Mouse (Mus musculus): ENCODE results near the gene Neurl1a.
A peak's percentile ranks its signal among the peaks of the same experiment; 100 is the strongest.

The Neurl1a gene

GRCm38 (mm10) chr19:47168223-47168622, 10.4 kb upstream of the Neurl1a start:
- DNase-seq = peak; percentile 51

DNA sequence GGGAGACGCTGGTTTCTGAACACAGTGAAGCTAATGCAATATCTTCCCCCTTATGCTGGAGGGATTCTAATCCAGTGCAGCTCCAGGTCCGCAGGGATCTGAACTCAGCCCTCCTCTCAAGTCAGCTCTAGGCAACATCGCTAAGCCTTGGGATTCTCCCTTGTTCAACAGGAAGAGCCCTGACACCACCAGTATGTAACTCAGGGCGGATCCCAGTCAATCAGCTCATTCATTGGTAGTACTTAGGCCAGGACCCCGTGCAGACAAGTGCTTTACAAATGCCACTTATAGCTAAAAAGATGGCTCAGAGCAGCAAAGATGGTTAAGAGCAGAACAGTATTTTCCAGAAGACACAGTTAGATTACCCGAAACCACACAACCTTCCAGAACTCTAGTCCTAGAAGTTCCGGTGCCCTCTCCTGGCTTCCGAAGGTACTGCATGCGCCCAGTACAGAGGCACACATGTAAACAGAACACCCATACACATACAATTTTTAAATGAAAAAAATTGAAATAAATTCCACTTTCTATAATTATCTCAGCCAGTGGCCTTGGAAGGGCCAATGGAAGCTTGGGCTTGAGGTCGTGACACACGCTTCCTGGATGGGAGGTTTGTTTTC, 9.7 kb upstream of the Neurl1a start:
- DNase-seq = peak; percentile 94

DNA sequence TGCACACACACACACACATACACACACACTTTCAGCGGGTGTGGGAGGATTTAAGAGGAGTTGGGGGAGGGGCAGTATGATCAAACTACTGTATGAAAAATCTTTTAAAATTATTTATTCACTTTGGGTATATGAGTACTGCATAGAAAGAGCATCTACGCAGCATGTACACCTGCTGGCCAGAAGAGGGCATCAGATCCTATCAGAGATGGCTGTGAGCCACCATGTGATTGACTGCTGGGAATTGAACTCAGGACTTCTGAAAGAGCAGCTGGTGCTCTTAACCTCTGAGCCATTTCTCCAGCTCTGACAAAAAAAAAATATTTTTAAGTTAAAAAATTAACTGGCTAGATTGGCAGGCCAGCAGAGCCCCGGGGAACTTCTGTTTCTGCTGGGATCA, 4.1 kb upstream of the Neurl1a start:
- peak; percentile 49 for DNase-seq

- DNase-seq = no peak
Measured at GRCm38 (mm10) chr19:47175472-47175871, 3.1 kb upstream of the Neurl1a start.

GRCm38 (mm10) chr19:47176916-47177505, 1.6 kb upstream of the Neurl1a start:
- DNase-seq = no peak

GRCm38 (mm10) chr19:47178001-47178400, 619 bp upstream of the Neurl1a start:
- DNase-seq = peak; percentile 36

GRCm38 (mm10) chr19:47179272-47179809, 721 bp downstream of the Neurl1a start:
- DNase-seq = no peak

GRCm38 (mm10) chr19:47180011-47180410, 1.4 kb downstream of the Neurl1a start:
- DNase-seq = no peak

- DNase-seq = no peak
Measured at GRCm38 (mm10) chr19:47184221-47184620, 5.6 kb downstream of the Neurl1a start.

DNA sequence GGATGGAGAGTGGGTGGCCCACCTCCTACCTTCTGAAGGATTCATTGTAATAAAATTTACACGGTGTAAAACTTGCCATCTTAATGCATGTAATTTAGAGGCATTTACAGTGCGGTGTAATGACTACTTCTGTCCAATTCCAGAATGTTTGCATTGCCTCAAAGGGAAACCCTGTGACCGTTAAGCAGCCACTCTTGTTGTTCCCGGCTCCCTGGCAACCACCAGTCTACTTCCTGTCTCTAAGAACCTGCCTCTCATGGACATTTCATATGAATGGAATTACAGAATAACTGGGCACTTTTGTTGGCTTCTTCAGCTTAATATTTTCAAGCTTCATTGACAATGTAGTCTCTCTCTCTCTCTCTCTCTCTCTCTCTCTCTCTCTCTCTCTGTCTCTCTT, 6.1 kb downstream of the Neurl1a start:
- DNase-seq = peak; percentile 39

DNA sequence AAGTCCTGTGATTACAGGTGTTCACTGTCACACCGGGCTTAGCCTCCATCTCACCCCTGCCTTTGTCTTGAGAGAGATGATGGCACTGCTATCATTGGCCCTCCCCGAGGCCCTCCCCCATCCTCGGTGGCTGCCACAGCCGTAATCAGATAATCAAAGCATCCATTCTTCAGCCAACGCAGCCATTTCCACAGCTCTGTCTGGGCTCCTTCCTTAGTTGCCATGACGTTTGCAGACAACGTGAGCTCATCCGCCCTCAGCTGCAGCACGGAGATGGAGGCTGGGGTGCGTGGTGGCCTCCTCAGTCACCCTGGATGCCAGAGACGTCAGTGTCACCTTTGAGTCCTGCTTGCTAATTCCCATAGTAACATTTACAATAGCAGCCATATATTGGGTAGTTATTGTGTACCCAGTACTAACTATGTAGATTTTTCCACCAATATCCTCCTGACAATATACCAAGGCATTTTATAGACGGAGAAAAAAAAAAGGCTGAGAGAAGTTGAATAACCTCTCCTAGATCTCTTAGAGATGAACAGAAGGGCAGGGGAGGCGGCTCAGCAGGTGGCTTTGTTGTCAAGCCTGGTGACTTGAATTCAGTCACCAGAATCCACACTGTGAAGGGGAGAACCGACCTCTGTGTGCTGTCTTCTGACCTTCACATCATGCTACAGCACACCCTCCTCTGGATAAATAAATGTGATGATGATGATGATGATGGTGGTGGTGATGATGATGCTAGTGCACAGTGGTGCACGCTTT, 8.1 kb downstream of the Neurl1a start:
- no peak for DNase-seq

- DNase-seq = no peak
Measured at GRCm38 (mm10) chr19:47188515-47189128, 10.0 kb downstream of the Neurl1a start.

DNA sequence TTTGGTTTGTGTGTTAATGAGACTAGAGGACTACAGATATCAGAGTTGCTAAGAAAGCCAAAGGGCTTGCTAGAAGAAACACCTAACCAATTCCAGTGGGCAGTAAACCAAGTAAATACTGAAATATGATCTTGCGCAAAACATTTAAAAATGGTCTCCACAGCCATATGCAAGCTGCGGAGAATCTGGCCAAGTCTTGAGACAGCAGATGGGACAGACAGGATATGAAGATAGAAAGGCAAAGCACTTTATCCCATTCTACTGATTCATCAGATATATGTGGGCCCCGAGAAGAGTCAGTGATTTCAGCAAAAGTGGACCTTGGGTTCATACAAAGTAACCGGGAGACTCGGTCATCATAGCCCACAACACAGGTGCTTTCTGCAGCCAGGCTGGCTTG, 13.5 kb downstream of the Neurl1a start:
- DNase-seq = no peak

DNA sequence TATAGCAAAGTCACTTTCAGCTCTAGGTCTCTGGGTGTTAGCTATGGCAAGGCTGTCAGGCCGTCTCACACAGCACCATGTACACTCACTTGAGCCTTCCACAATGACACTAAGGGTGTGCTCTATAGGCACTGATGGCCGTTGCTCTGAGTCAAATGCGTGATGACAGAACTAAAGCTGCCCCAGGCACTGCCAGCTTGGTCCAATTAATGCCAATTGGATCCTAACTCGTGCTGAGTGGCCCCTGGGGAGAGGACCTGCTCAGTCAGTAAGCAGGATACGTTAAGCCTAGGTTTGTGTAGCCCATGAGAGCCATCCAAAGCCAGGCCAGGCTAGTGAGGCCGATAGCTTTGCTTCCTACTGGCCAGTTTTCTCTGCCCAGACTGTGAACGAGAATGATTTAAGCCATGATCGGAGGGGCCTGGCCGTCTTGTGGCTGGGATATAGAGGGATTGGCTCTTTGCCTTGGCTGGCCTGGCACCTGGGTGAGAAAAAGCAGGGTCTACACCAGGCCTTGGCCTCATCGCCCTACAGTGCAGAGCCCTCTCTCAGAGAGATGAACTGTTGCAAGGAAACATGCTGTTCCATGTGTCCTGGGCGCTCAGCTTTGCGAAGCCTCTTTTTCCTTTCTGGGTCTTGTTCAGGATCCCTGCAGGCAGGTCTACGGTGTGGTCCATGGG, 20.2 kb downstream of the Neurl1a start:
- DNase-seq = no peak

GRCm38 (mm10) chr19:47201972-47202371, 23.4 kb downstream of the Neurl1a start:
- DNase-seq = no peak

DNA sequence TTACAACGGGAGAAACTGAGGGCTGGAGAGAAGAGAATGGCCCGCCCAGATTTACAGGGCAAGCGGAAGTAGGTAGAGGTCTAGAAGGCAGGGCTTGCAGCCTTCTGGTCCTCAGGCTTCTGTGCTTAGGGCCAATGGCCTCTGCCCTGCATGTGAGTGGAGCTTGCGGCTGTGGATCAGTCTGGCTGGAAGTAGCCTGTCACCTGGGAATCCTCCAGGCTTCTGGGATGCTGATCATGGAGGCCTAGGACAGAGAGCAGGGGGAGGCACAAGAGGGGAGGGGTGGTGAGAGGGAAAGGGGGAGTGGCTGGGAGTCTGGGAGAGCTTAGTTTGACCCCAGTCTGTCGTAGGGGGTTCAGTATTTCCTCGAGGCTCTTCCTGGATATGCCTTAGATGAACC, 23.8 kb downstream of the Neurl1a start:
- no peak for DNase-seq

- DNase-seq = no peak
Measured at GRCm38 (mm10) chr19:47203042-47203441, 24.4 kb downstream of the Neurl1a start.

- DNase-seq = no peak
Measured at GRCm38 (mm10) chr19:47204653-47205052, 26.0 kb downstream of the Neurl1a start.

DNA sequence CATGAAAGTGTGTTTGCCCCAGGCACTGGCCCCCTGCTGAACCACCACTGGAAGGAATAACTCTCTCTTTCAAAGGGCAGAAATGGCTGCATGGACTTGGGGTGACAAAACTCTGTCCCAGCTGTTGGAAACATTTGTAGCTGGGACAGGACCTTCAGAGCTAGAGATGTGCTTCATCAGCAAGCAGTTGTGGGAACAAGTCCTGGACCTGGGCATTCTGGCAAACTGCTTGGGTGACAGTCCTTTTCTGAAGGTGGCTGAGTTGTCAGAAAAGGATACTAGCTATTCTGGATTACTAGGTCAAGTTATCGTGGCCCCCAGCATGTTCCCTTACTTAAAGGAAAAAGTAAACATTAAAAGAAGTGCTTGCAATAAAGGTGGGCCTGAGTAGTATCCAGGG, 27.5 kb downstream of the Neurl1a start:
- DNase-seq = no peak

DNA sequence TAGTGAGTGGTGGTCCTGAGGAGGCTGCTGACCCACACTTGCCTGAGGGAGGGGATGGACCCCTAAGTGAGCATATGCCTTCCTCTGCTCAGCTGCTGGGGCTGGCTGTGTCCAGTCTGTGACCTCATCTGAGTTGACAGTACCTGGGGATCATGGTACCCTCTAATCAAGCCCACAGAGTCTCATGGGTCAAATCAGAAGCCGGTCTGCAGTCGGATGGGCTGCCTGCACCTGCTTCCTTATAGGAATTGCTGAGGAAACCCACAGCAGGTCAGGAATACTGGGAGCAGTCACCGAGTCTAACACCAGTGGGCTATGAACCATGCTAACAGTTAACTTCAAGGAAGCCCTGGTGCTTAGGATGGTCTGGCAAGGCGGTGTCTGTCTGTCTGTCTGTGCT, 31.8 kb downstream of the Neurl1a start:
- no peak for DNase-seq

- DNase-seq = no peak
Measured at GRCm38 (mm10) chr19:47211609-47212312, 33.1 kb downstream of the Neurl1a start.

DNA sequence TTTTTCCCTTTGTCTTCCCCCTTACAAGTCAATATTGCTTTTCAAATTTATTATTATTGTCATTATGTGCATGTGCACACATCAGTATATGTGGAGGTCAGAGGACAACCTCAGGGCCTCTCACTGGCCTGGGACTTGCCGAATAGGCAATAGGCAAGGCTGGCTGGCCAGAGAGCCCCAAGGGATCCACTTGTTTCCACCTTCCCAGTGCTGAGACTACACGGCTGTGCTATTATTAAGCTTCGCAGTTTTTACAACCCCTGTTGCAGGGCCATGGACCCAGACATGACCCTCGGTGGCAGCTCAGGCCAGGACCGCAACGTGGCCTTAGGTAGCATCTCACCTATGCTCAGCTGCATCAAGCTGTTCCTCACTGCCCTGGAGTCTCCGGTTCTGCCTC, 33.8 kb downstream of the Neurl1a start:
- DNase-seq = no peak

Data from lung, postnatal 36 days (tissue).